Mouse (Mus musculus) telencephalon, adult 2 months (tissue): ENCODE results near the gene Etfa.

Source experiments
- DNase-seq: peaks from one replicate; pipeline ENCODE4 v3.0.0-alpha.2; 2011; ENCODE audit warnings: low read depth, low spot score

The Etfa gene

GRCm38 (mm10) chr9:55425271-55425810, 86.7 kb downstream of the Etfa start:
- DNase-seq = no peak

DNA sequence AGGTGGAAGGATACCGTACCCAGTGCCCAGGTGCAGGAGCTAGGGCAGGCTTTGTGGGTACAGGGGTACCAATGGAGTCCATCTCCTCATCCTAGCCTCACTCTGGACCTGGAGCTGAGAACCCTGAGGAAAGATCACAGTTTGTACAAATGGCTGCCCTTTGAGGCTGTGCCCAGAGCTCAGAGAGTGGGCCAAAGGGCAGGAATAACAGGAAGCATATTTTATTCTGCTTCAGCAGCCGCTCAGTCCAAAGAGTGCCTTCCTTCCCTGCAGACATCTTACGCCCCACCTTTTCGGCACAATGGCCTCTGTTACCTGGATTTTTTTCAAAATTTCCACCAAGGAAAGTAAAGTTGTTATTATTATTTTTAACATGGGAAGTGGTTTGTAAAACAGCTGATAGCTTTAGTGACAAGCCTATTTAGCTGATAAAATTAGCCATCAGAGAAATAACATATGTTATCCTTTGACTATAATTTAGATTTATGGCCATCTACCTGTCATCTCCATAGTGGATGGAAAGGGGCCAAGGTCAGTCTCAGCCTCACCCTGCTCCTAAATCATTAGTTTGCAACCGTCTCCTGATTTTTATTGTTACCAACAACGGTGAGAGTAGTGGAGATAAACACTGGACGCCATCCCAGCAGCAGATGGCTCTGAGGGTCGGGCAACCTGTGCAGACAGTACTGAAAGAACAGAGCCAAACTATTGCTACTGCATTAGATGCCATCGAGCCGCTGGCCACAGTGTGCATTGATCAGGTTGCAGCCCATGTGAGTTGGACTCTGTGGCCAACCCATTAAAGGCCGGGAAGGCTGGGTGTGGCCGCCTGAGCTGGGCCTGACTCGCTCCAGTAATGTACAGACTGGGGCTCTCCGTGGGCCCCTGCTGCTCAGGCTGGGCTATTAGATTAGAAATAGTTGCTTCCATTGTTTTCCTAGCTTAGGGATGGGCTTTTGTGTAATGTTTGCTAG, 88.3 kb downstream of the Etfa start:
- no peak for DNase-seq

DNA sequence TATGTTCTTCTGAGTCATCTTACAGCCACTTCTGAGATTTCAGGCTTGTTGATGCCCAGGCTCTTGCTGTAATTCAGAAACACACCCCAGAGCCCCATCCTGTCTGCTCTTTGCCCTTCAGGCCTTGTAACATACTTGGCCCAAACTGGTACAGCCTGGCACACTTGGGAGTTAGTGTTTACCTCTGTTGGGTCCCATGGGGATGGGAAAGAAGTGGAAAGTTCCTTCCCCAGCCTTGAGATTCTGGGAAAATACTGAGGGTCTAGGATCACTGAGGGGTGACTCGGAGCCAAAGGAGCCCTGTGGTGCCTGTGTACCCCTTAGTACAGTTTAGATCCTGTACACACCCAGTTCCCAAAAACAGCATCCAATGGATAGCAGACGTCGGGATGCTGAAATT, 90.3 kb downstream of the Etfa start:
- no peak for DNase-seq

DNA sequence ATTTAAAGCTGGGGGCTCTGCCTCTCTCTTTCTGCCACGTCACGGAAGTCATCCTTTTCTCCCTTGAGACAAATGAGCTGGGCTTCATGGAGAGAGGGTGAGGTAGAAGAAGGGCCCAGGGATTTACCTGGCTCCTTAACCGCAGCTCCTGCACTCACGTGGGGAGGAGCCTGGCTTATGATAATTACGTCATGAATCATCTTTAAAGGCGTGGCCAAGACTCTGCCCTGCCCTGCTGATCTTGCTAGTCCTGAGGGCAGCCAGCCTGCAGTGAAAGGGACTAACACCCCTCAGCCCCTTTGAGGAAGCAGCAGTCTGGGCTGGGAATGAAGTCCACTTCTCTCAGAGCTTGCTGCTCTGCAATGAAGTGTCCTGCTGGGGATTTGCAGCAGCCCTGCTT, 100.9 kb downstream of the Etfa start:
- DNase-seq = no peak

DNA sequence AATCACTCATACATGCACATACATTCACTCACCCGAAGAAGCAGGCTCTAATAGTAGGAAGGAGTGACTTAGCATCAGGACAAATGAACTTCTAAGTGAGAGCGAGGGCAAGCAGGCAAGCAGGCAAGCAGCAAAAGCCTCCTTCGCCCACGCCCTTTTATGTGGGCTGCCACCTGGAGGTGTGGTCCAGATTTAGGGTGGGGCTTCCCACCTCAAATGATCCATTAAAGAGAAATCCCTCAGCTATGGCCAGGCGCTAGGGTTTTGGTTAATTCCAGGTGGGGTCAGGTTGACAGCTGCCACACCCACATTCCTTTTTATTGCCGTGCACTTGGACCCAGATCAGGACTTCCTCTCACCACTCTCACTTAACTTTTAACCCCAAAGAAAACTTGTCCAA, 101.6 kb downstream of the Etfa start:
- no peak for DNase-seq

- no peak for DNase-seq
These were observed 102.2 kb downstream of the Etfa start for GRCm38 (mm10) chr9:55409833-55410232.

DNA sequence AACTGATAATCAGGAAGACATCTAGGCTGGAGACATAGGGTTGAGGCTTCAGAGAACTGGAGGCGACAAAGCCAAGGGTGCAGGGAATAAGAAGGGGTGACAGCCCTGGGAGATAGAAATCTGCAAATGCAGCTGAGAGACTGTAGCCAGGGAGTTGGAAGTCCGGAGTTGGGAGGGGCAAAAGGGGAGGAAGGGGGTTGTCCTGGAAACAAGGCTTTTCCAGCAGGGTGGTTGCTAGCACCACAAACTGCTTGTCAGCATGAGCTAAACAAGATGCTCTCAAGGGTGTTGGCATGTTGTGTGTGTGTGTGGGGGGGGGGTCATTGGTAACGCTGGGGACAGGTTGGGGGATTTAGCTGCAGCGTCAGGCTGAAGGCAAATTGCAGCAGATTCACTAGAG, 103.2 kb downstream of the Etfa start:
- no peak for DNase-seq

DNA sequence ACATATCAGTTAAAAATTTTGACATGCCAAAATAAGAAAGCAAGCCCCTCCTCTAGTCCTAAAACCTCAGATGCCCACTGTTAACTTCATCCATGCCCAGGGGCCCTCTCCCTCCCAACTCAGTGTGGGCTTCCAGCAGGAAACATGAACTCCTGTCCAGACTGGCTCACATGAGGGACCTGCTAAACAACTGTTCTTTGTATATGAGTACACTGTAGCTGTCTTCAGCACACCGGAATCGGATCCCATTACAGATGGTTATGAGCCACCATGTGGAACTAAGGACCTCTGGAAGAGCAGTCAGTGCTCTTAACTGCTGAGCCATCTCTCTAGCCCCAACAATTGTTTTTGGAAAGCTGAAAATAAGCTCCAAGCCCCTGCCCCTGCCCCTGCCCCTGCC, 105.3 kb downstream of the Etfa start:
- DNase-seq = no peak

GRCm38 (mm10) chr9:55404976-55405702, 106.9 kb downstream of the Etfa start:
- DNase-seq = no peak
